Mouse (Mus musculus) 416B (cell line): ENCODE results near the gene F2rl2.

Source experiments
- DNase-seq: peaks from one replicate; pipeline ENCODE4 v3.0.0; 2011; ENCODE audit warnings: low read depth

Gene F2rl2

DNA sequence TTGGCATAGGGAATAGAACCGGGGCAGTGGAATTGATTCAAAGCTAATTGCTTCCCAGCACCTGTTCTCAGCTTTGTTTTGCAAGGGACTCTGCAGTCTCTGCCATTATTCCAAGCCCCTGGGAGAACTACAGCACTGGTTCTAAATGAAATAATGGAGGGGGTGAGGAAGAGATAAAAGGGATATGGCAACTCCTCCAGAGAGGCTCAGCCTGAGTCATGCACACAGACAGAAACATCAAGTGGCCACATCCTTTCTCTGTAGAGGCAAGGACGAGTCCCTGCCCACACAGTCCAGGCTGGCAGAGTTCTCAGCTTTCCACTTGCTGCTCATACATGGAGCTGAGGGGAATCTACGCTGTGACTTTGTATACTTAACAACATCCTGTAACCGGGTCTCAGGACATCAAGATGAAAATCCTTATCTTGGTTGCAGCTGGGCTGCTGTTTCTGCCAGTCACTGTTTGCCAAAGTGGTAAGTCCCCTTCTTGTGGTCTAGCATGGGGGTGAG lies at the start of gene F2rl2:
Gene F2rl2 (plus strand): TSS at position 200 of the 510 bp plus-strand sequence.
- peak; percentile 99 for DNase-seq

DNA sequence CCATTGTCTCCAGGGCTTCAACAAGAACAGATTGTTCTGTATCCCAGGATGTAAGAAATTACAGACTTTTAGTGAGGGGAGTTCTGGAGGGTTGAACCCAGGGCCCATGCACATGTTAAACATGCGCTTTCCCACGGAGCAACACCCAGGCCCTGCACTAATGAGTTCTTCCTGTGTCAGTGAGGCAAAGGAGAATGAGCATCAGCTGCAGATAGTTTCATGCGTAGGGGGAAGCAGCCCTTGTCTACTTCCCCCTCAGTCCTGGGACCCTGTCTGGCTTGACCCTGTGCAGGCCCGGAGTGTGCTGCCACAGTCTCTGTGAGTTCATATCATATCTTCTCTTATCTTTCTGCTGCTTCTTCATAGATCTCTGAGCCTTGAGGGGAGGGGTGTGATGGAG lies 49.4 kb upstream of the F2rl2 start:
- DNase-seq, result no peak

- DNase-seq, result no peak
Observed at GRCm38 (mm10) chr13:95649941-95650340, 46.7 kb upstream of the F2rl2 start.

DNA sequence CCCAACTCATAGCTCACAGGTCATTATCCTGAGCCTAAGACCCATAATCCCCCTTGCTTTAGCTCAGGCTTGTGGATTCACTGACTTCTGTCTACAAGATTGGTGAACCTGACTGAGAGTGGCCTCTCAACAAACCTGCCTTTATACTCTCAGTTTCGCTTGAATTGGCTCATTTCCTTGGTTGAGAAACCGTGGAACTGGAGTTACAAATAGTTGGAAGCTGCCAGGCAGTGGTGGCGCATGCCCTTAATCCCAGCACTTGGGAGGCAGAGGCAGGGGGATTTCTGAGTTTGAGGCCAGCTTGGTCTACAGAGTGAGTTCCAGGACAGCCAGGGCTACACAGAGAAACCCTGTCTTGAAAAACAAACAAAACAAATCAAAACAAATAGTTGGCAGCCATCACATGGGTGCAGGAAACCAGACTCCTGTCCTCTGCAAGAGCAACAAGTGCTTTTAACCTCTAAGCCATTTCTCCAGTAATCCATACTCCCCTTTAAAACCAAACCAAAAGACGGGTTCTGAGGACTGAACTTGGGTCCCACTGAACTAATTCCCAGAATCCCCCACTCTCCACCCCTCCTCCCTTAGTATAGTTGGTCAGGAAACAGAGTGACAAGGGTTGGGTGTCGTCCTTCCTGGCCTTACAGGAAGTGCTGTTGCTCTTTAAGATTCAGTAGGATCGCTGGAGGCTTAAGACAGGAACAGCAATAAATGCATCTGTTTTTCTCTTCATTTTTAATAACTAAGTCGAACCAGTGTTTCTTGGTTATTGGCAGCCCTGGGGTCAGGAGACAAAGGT lies 44.6 kb upstream of the F2rl2 start:
- DNase-seq, result no peak

GRCm38 (mm10) chr13:95653696-95654095 lies 43.0 kb upstream of the F2rl2 start:
- DNase-seq, result peak; percentile 60

DNA sequence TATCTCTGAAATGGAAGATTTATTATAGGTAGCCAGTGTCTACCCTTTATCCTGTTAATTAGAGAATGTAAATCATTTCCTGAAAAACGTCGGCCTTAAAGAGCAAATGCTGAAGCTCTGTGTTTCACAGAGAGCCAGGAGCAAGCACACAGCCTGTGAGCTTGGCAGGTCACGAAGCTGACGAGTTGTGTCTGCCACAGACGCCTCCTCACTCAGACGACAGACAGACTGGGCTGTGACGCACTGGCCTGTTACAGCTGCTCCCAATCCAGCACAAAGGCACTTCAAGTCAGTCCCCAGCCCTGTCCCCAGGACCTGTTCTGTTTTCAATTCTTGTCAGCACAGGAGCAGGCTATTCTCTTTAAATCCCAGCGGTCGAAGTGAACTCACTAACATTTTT lies 41.4 kb upstream of the F2rl2 start:
- no peak for DNase-seq

DNA sequence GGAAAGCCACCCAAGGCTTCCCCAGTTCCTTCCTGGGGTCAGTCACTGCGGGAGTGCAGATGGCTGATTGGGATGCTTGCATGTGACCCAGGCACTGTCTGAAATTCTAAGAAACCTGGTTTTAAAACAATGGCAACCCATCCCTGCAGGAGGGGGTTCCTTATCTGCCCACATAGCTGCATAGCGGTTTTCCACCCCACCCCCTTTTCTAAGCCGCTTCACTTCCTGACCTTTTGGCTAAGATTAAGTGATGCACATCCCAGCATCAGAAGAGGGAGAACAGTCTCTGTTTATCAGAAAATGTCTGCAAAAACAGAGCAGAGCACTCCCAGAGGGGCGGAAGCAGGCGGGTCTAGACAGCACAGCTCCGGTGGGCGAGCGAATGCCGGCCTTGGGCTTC lies 39.5 kb upstream of the F2rl2 start:
- peak; percentile 99 for DNase-seq

GRCm38 (mm10) chr13:95659432-95659831 lies 37.2 kb upstream of the F2rl2 start:
- DNase-seq, result no peak

DNA sequence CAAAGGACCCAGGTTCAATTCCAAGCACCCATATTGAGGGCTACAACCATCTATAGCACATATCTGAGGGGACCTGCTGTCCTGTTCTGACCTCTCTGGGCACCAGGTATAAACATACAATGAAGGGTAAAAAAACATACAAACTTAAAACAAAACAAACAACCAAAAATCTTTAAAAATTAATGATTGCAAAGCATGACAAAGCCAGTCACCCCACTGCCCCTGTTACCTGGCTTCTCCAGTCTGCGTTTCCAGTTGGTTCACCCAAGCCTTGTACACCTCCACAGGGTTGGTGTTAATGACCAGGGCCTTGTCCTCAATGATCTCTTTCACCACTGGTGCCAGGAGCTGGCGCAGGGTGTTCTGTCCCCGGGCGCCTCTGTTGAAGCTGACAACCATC lies 32.8 kb upstream of the F2rl2 start:
- DNase-seq, result no peak

DNA sequence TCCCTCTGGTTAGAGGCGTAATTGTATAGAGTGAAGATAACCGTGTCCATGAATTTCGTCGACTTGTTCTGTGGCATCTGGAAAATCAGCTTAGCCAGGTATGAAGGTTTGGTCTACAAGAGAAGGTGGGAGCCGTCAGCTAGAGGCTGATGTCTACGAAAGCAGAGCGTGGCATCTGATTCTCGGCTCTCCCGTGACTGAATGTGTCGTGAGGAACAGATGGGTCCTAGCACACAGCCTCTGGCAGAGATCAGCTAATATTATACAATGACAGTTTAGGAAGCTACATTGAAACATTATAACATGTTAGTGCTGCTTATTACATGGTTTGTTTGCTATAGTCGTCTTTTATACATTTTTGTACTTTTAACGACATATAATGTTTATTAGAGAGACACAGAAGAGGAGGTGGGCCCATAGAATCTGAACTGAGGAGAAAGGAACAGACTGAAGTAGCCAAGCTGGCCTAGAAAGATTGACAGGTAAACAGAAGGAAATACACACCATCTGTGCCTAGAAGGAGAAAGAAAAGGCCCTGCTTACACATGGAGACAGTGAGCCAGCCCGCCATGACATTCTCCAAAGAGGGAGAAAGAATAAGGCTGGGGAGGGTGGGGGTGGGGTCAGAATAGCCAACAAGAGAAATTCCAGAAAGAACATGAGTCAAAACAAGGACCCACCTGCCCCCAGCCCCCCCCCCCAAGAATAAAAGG lies 30.9 kb upstream of the F2rl2 start:
- DNase-seq, result no peak

- peak; percentile 41 for DNase-seq
Observed at GRCm38 (mm10) chr13:95667260-95667659, 29.4 kb upstream of the F2rl2 start.

GRCm38 (mm10) chr13:95670534-95670933 lies 26.1 kb upstream of the F2rl2 start:
- DNase-seq, result no peak

DNA sequence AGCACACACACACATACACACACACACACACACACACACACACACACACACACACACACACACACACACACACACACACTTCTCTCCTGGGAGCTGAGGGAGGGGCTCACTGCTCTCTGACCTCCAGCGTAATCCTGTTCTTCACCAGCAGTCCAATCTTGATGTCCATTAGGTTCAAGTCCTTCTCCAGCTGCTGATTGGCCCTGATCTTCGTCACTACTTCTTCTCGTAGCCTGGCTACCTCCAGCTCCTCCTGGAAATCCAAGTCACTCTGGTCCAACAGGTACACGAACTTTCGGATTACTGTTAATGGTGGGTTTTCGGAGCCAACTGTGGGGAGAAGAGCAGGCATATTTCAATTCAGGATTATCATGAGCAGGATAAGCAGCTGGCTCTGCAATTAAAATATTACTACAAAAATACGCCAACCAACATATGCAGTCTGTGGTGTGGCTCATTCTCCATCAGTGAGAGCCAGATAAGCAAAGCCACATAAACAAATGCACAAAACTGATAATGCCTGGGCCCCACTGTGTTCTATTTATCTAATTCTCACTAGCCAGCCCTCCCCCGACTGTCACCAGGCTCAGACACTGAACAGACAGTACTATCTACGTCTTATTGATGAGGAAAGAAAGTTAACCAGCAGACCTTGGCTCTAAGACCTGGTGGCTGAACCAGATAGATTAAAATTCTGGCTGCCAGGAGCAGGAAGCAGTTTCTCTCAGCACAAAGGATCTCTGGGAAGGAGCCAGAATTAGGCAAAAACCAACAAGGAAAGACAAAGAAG lies 25.4 kb upstream of the F2rl2 start:
- DNase-seq, result peak; percentile 76

GRCm38 (mm10) chr13:95672372-95672771 lies 24.3 kb upstream of the F2rl2 start:
- no peak for DNase-seq

DNA sequence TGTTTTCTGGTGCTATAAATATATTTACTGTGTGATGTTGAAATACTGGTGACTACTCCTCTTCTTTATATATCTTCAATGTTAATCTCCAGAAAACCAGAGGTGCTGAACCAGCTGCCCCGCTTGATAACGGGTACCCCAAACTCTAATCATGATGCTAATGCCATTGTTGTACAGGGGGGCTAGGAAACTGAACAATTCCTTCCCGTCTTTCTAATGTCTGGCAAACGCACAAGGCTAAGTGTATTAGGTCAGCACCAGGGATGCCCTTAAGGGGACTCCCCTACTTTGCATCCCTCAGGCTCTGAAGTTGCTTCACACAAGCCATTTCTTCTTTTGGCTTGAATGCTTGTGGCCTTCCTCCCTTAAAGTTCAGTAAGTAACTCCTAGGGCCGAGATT lies 17.6 kb upstream of the F2rl2 start:
- DNase-seq, result peak; percentile 64

DNA sequence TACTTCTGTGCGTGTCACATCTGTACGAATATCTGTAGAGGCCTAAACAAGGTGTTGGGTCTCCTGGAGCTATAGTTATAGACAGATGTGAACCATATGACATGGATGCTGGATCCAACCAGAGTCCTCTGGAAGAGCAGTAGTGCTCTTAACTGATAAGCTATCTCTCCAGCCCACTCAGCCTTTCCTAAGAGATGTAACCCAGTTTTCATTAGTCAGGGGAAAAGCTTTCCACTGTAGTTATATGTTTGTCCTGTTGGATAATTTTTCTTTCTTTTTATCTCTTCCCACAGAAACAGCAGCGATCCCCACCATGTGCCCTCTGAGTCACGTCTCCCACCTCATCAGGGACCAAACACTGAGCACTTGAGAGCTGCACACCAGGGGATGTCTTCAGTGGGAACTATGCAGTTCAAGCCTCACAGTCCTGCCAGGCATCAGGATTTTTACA lies 17.1 kb upstream of the F2rl2 start:
- peak; percentile 65 for DNase-seq

- DNase-seq, result peak; percentile 39
Observed at GRCm38 (mm10) chr13:95684656-95685244, 11.9 kb upstream of the F2rl2 start.

DNA sequence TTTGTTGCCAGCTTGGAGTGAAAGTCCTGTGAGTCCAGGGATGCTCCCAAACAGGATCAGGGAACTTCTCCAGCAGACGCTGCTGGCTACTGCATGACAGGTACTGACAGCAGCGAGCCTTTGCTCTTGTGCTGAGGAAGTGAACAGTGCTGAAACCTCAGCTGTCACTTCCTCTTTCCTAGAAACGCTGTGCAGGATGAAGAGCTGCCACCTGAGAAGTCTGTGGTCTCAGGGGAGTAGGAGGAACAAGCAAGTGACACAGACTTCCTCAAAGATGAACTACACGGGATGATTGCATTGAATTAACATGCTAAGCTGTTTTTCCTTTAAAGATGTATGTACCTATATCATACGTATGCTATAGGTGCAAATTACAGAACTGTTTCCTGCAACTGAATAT lies 10.9 kb upstream of the F2rl2 start:
- peak; percentile 88 for DNase-seq

DNA sequence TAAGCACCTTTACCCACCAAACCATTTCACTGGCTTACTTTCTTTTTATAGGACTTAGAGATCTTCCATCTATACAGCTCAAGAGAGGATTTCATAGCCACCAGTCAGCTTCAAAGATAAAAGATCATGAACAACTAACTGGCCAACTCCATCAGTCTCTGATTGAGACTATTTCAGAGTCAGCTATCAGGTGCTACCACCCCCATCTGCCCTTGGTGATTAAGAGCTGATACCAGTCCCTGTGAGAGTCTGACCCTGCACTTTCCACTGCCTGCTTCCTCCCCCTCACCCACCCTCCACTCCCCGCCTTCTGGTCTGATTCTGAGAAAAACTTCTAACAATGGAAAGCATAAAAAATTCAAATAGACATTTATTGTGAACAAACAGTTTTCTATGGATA lies 8.1 kb upstream of the F2rl2 start:
- peak; percentile 31 for DNase-seq

- DNase-seq, result peak; percentile 25
Observed at GRCm38 (mm10) chr13:95692201-95692600, 4.5 kb upstream of the F2rl2 start.

- DNase-seq, result no peak
Observed at GRCm38 (mm10) chr13:95696120-95696653, 466 bp upstream of the F2rl2 start.

DNA sequence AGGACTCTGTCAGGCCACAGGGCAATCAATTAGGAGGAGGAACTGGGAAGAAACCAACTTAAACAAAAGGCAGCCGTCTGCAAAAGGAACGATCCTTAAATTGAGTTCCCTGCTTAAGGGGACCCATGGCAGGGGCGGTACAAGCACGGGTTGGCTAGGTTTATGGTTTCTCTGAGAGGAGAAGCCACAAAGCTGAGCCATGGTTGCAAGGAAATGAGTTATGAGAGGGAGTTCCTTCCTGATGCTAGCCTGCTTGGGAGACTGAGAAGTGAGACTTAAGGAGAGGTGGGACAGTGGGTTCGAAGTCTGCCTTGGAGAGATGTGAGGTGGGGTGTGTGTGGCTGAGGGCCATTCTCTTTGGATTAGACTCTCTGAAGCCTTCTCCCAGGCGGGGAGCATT lies 1.2 kb downstream of the F2rl2 start:
- DNase-seq, result peak; percentile 88
